Mouse (Mus musculus): ENCODE results near the gene Tedc2. TPM values are rescaled to one million over a fixed set of nuclear protein-coding genes. Genes with fewer than 3 reads are reported as not detected.

The Tedc2 gene
- polyA plus RNA-seq, 1 experiment from 2014 or later, result 9.2 TPM

GRCm38 (mm10) chr17:24224741-24225140, 4.1 kb upstream of the Tedc2 start:
- Histone ChIP-seq H3K9me3 (replicated peaks; ENCODE audit: control insufficient read depth, low read length, poor library complexity, severe bottlenecking) (no peaks in the 10 kb centered on the region), H3K4me2 (ENCODE audit: low read length) (no peak overlapping the region), H3K36me3 (ENCODE audit: control insufficient read depth, insufficient read depth, low read length) (peaks cover 8% of the 10 kb centered on the region; the same call in 1 of the 2 replicates), H3K27ac (ENCODE audit: low read length) (no peak overlapping the region), H3K4me3 (ENCODE audit: low read depth, low read length) (no peak overlapping the region), H3K9ac (ENCODE audit: low read depth, low read length) (no peak overlapping the region), H3K27me3 (ENCODE audit: control insufficient read depth, insufficient read depth, low read depth, low read length) (no peaks in the 10 kb centered on the region), H3K4me1 (ENCODE audit: control insufficient read depth, insufficient read depth, low read length) (peaks cover 9% of the 10 kb centered on the region)
- WGBS, result 95% methylated on average over 10 of the region's 10 CpGs
- no peak for ATAC-seq

- no peak for ATAC-seq
- Histone ChIP-seq H3K27ac (ENCODE audit: low read length) (no peak overlapping the region), H3K4me1 (ENCODE audit: control insufficient read depth, insufficient read depth, low read length) (peaks cover 14% of the 10 kb centered on the region), H3K27me3 (ENCODE audit: control insufficient read depth, insufficient read depth, low read depth, low read length) (no peaks in the 10 kb centered on the region), H3K9ac (ENCODE audit: low read depth, low read length) (no peak overlapping the region), H3K4me3 (ENCODE audit: low read depth, low read length) (no peak overlapping the region), H3K9me3 (replicated peaks; ENCODE audit: control insufficient read depth, low read length, poor library complexity, severe bottlenecking) (no peaks in the 10 kb centered on the region), H3K4me2 (ENCODE audit: low read length) (no peak overlapping the region), H3K36me3 (ENCODE audit: control insufficient read depth, insufficient read depth, low read length) (peaks cover 8% of the 10 kb centered on the region; the same call in 1 of the 2 replicates)
- WGBS, result 92% methylated on average over 5 of the region's 5 CpGs
Observed at GRCm38 (mm10) chr17:24223513-24223912, 2.9 kb upstream of the Tedc2 start.

GRCm38 (mm10) chr17:24222653-24223052, 2.0 kb upstream of the Tedc2 start:
- Histone ChIP-seq H3K9ac (ENCODE audit: low read depth, low read length) (no peak overlapping the region), H3K36me3 (ENCODE audit: control insufficient read depth, insufficient read depth, low read length) (peaks cover 13% of the 10 kb centered on the region; the same call in 1 of the 2 replicates), H3K4me2 (ENCODE audit: low read length) (no peak overlapping the region), H3K4me3 (ENCODE audit: low read depth, low read length) (no peak overlapping the region), H3K27ac (ENCODE audit: low read length) (no peak overlapping the region), H3K9me3 (replicated peaks; ENCODE audit: control insufficient read depth, low read length, poor library complexity, severe bottlenecking) (no peaks in the 10 kb centered on the region), H3K4me1 (ENCODE audit: control insufficient read depth, insufficient read depth, low read length) (peaks cover 14% of the 10 kb centered on the region), H3K27me3 (ENCODE audit: control insufficient read depth, insufficient read depth, low read depth, low read length) (no peaks in the 10 kb centered on the region)
- WGBS, result 76% methylated on average over 6 of the region's 6 CpGs
- no peak for ATAC-seq

GRCm38 (mm10) chr17:24216836-24217235, 3.8 kb downstream of the Tedc2 start:
- peaks cover 16% of the 10 kb centered on the region for H3K4me1 ChIP-seq (ENCODE audit: control insufficient read depth, insufficient read depth, low read length)
- no peak overlapping the region for H3K9ac ChIP-seq (ENCODE audit: low read depth, low read length)
- H3K4me2 ChIP-seq (ENCODE audit: low read length), result no peak overlapping the region
- 66% methylated on average over 4 of the region's 4 CpGs for WGBS
- H3K27me3 ChIP-seq (ENCODE audit: control insufficient read depth, insufficient read depth, low read depth, low read length), result no peaks in the 10 kb centered on the region
- no peaks in the 10 kb centered on the region for H3K9me3 ChIP-seq (replicated peaks; ENCODE audit: control insufficient read depth, low read length, poor library complexity, severe bottlenecking)
- H3K27ac ChIP-seq (ENCODE audit: low read length), result no peak overlapping the region
- no peak overlapping the region for H3K4me3 ChIP-seq (ENCODE audit: low read depth, low read length)
- peaks cover 13% of the 10 kb centered on the region for H3K36me3 ChIP-seq (ENCODE audit: control insufficient read depth, insufficient read depth, low read length)
- no peak for ATAC-seq

GRCm38 (mm10) chr17:24213186-24213585, 7.5 kb downstream of the Tedc2 start:
- Histone ChIP-seq H3K36me3 (ENCODE audit: control insufficient read depth, insufficient read depth, low read length) (peaks cover 10% of the 10 kb centered on the region), H3K9me3 (replicated peaks; ENCODE audit: control insufficient read depth, low read length, poor library complexity, severe bottlenecking) (no peaks in the 10 kb centered on the region), H3K27me3 (ENCODE audit: control insufficient read depth, insufficient read depth, low read depth, low read length) (no peaks in the 10 kb centered on the region), H3K4me2 (ENCODE audit: low read length) (no peak overlapping the region), H3K27ac (ENCODE audit: low read length) (no peak overlapping the region), H3K4me1 (ENCODE audit: control insufficient read depth, insufficient read depth, low read length) (peaks cover 28% of the 10 kb centered on the region), H3K4me3 (ENCODE audit: low read depth, low read length) (no peak overlapping the region), H3K9ac (ENCODE audit: low read depth, low read length) (no peak overlapping the region)
- ATAC-seq, result no peak
- WGBS, result 78% methylated on average over 6 of the region's 6 CpGs

GRCm38 (mm10) chr17:24212441-24213018, 8.1 kb downstream of the Tedc2 start:
- ATAC-seq, result no peak
- 28% methylated on average over 5 of the region's 5 CpGs for WGBS
- Histone ChIP-seq H3K27ac (ENCODE audit: low read length) (peak overlapping the region; percentile 33; the same call in 1 of the 2 replicates), H3K9me3 (replicated peaks; ENCODE audit: control insufficient read depth, low read length, poor library complexity, severe bottlenecking) (no peaks in the 10 kb centered on the region), H3K4me1 (ENCODE audit: control insufficient read depth, insufficient read depth, low read length) (peaks cover 33% of the 10 kb centered on the region), H3K36me3 (ENCODE audit: control insufficient read depth, insufficient read depth, low read length) (peaks cover 8% of the 10 kb centered on the region; the same call in 1 of the 2 replicates), H3K4me2 (ENCODE audit: low read length) (peak overlapping the region; percentile 99), H3K9ac (ENCODE audit: low read depth, low read length) (peak overlapping the region; percentile 95; the same call in 1 of the 2 replicates), H3K27me3 (ENCODE audit: control insufficient read depth, insufficient read depth, low read depth, low read length) (no peaks in the 10 kb centered on the region; the same call in 1 of the 2 replicates), H3K4me3 (ENCODE audit: low read depth, low read length) (peak overlapping the region; percentile 63)

GRCm38 (mm10) chr17:24211631-24212440, 8.8 kb downstream of the Tedc2 start:
- H3K4me2 ChIP-seq (ENCODE audit: low read length), result peak overlapping the region; percentile 99
- no peaks in the 10 kb centered on the region; the same call in 1 of the 2 replicates for H3K27me3 ChIP-seq (ENCODE audit: control insufficient read depth, insufficient read depth, low read depth, low read length)
- H3K4me3 ChIP-seq (ENCODE audit: low read depth, low read length), result peak overlapping the region; percentile 63
- peaks cover 8% of the 10 kb centered on the region; the same call in 1 of the 2 replicates for H3K36me3 ChIP-seq (ENCODE audit: control insufficient read depth, insufficient read depth, low read length)
- peak overlapping the region; percentile 86 for H3K27ac ChIP-seq (ENCODE audit: low read length)
- H3K4me1 ChIP-seq (ENCODE audit: control insufficient read depth, insufficient read depth, low read length), result peaks cover 40% of the 10 kb centered on the region
- no peaks in the 10 kb centered on the region for H3K9me3 ChIP-seq (replicated peaks; ENCODE audit: control insufficient read depth, low read length, poor library complexity, severe bottlenecking)
- peak; percentile 65 for ATAC-seq
- peak overlapping the region; percentile 95 for H3K9ac ChIP-seq (ENCODE audit: low read depth, low read length)
- WGBS, result under 1% methylated on average over 28 of the region's 37 CpGs

GRCm38 (mm10) chr17:24210591-24210990, 10.1 kb downstream of the Tedc2 start:
- H3K9ac ChIP-seq (ENCODE audit: low read depth, low read length), result no peak overlapping the region
- H3K4me2 ChIP-seq (ENCODE audit: low read length), result peak overlapping the region; percentile 99; the same call in 1 of the 2 replicates
- H3K4me3 ChIP-seq (ENCODE audit: low read depth, low read length), result no peak overlapping the region
- H3K27ac ChIP-seq (ENCODE audit: low read length), result no peak overlapping the region
- ATAC-seq, result no peak
- peaks cover 50% of the 10 kb centered on the region for H3K4me1 ChIP-seq (ENCODE audit: control insufficient read depth, insufficient read depth, low read length)
- WGBS, result 88% methylated on average over 3 of the region's 3 CpGs
- H3K27me3 ChIP-seq (ENCODE audit: control insufficient read depth, insufficient read depth, low read depth, low read length), result no peaks in the 10 kb centered on the region; the same call in 1 of the 2 replicates
- 0 out of 2 replicates have a peak, but pooled peaks cover 4% of the 10 kb centered on the region for H3K36me3 ChIP-seq (ENCODE audit: control insufficient read depth, insufficient read depth, low read length)
- no peaks in the 10 kb centered on the region for H3K9me3 ChIP-seq (replicated peaks; ENCODE audit: control insufficient read depth, low read length, poor library complexity, severe bottlenecking)

GRCm38 (mm10) chr17:24209916-24210240, 10.8 kb downstream of the Tedc2 start:
- no peak overlapping the region for H3K27ac ChIP-seq (ENCODE audit: low read length)
- no peaks in the 10 kb centered on the region for H3K36me3 ChIP-seq (ENCODE audit: control insufficient read depth, insufficient read depth, low read length)
- no peak for ATAC-seq
- no peak overlapping the region; the same call in 1 of the 2 replicates for H3K9ac ChIP-seq (ENCODE audit: low read depth, low read length)
- H3K4me1 ChIP-seq (ENCODE audit: control insufficient read depth, insufficient read depth, low read length), result peaks cover 50% of the 10 kb centered on the region
- H3K4me3 ChIP-seq (ENCODE audit: low read depth, low read length), result no peak overlapping the region
- no peaks in the 10 kb centered on the region for H3K9me3 ChIP-seq (replicated peaks; ENCODE audit: control insufficient read depth, low read length, poor library complexity, severe bottlenecking)
- 70% methylated on average over 3 of the region's 3 CpGs for WGBS
- no peaks in the 10 kb centered on the region; the same call in 1 of the 2 replicates for H3K27me3 ChIP-seq (ENCODE audit: control insufficient read depth, insufficient read depth, low read depth, low read length)
- peak overlapping the region; percentile 95 for H3K4me2 ChIP-seq (ENCODE audit: low read length)
